Mouse (Mus musculus) liver, embryonic 14.5 days (tissue): Measurements from ENCODE around the gene Tmem56. TPM values are rescaled to one million over a fixed set of nuclear protein-coding genes. Genes with fewer than 3 reads are reported as not detected.

ENCODE experiments used
- ATAC-seq: fragments of 200-750 bp; cut with Nextera tagmentation; 2 replicates; pipeline ENCODE4 v1.8.0; 2017; ENCODE audit warnings: moderate number of reproducible peaks, mild to moderate bottlenecking, moderate library complexity; ENCODE audit not compliant: insufficient read depth
- DNase-seq, 3 experiments: peaks; one replicate each; pipeline ENCODE4 v3.0.0-alpha.2; 2012 to 2013; ENCODE audit warnings: low read depth in 3 of 3, low spot score in 3 of 3
- H3K27ac ChIP-seq: fragments of 300-500 bp; sonication (generic); 2 replicates; pipeline ENCODE4 v1.5.1; 2014; ENCODE audit warnings: moderate library complexity, mild to moderate bottlenecking, control low read depth, inconsistent platforms
- H3K27me3 ChIP-seq: fragments of 300-500 bp; sonication (generic); 2 replicates; pipeline ENCODE4 v1.6.1; 2014; ENCODE audit warnings: mild to moderate bottlenecking, low read length, moderate library complexity; ENCODE audit not compliant: control insufficient read depth, insufficient read depth
- H3K36me3 ChIP-seq: fragments of 300-500 bp; sonication (generic); replicated peaks from 2 replicates; pipeline ENCODE4 v1.6.1; 2014; ENCODE audit warnings: low read depth; ENCODE audit not compliant: control insufficient read depth, insufficient read depth
- H3K4me1 ChIP-seq, 2 experiments: fragments of 200-500 bp in 1 of 2; fragments of 300-500 bp in 1 of 2; sonication (generic) in 1 of 2; replicated peaks; 2 replicates each; pipeline ENCODE4 v1.6.1; 2012 to 2014; ENCODE audit warnings: antibody characterized with exemption in 1 of 2, inconsistent platforms in 1 of 2, low read length in 1 of 2; ENCODE audit not compliant: control insufficient read depth in 2 of 2, insufficient read depth in 2 of 2
- H3K4me2 ChIP-seq: fragments of 300-500 bp; sonication (generic); 2 replicates; pipeline ENCODE4 v1.6.1; 2014; ENCODE audit warnings: low read depth, mild to moderate bottlenecking, control low read depth, moderate library complexity
- H3K4me3 ChIP-seq, 2 experiments: fragments of 200-500 bp in 1 of 2; fragments of 300-500 bp in 1 of 2; sonication (generic) in 1 of 2; 2 replicates each; pipeline ENCODE4 v1.5.1; 2012 to 2014; ENCODE audit warnings: low read depth in 2 of 2, low read length in 2 of 2, mild to moderate bottlenecking in 2 of 2, control low read depth in 1 of 2, inconsistent platforms in 1 of 2, moderate library complexity in 1 of 2; ENCODE audit not compliant: insufficient read depth in 1 of 2
- H3K9ac ChIP-seq: fragments of 300-500 bp; sonication (generic); replicated peaks from 2 replicates; pipeline ENCODE4 v1.6.1; 2014; ENCODE audit warnings: mild to moderate bottlenecking, control low read depth, moderate library complexity
- H3K9me3 ChIP-seq: fragments of 300-500 bp; sonication (generic); 2 replicates; pipeline ENCODE4 v1.6.1; 2016; ENCODE audit warnings: low read length, mixed read lengths; ENCODE audit not compliant: control insufficient read depth
- CTCF ChIP-seq: IDR thresholded peaks from 2 replicates; pipeline ENCODE4 v1.5.1; 2016; ENCODE audit warnings: antibody characterized with exemption, low read depth, control low read depth
- EP300 ChIP-seq: IDR thresholded peaks from 2 replicates; pipeline ENCODE4 v1.6.1; 2016; ENCODE audit warnings: antibody characterized with exemption, low read depth
- WGBS: fragments of 180-500 bp; shearing (Covaris S2); extraction: QIAGEN DNeasy Blood & Tissue Kit; methylation state at CpG from one replicate; pipeline ENCODE4 v1.1.7; 2014; ENCODE audit not compliant: insufficient replicate concordance; 5-methylcytosine and 5-hydroxymethylcytosine counted together
- polyA plus RNA-seq, 2 experiments: library from polyadenylated mRNA; depleted of rRNA in 1 of 2; stranded (reverse) in 1 of 2; unstranded in 1 of 2; fragments of >200 nt; fragmentation: Nextera tagmentation in 1 of 2; extraction: Ambion mirVana in 1 of 2; gene quantifications; 2 replicates each; pipeline versions ENCODE4 v1.2.1 to v1.2.3; 2012 to 2014

Tmem56 gene
- polyA plus RNA-seq, 2 experiments: 13.5 to 25.3 TPM

GRCm38 (mm10) chr3:121240362-121241040 lies 42.4 kb downstream of the Tmem56 start:
- peaks cover 6 to 12% of the 10 kb centered on the region in 2 experiments; a peak in 3 of 4 replicates for H3K4me1 ChIP-seq
- no peaks in the 10 kb centered on the region for H3K9me3 ChIP-seq
- H3K9ac ChIP-seq: no peak overlapping the region
- DNase-seq (no peak), ATAC-seq (no peak)
- no peaks in the 10 kb centered on the region for H3K27me3 ChIP-seq
- WGBS: 70% methylated on average over 8 of the region's 8 CpGs
- H3K4me2 ChIP-seq: no peak overlapping the region
- no peak for TF ChIP-seq EP300
- TF ChIP-seq CTCF: no peak
- no peak overlapping the region for H3K4me3 ChIP-seq
- H3K36me3 ChIP-seq: peaks cover 4% of the 10 kb centered on the region
- no peak overlapping the region for H3K27ac ChIP-seq

- no peak for DNase-seq
- peaks cover 6% of the 10 kb centered on the region; the same call in 1 of the 2 replicates for H3K36me3 ChIP-seq
- no peak overlapping the region for H3K9ac ChIP-seq
- no peak overlapping the region for H3K27ac ChIP-seq
- TF ChIP-seq EP300 (no peak), CTCF (no peak)
- H3K27me3 ChIP-seq: no peaks in the 10 kb centered on the region
- no peak overlapping the region for H3K4me3 ChIP-seq
- H3K4me2 ChIP-seq: no peak overlapping the region
- 89% methylated on average over 8 of the region's 8 CpGs for WGBS
- no peak for ATAC-seq
- H3K9me3 ChIP-seq: no peaks in the 10 kb centered on the region
- H3K4me1 ChIP-seq: peaks cover 6 to 11% of the 10 kb centered on the region in 2 experiments; a peak in 3 of 4 replicates
Measured at GRCm38 (mm10) chr3:121239096-121239495, 43.8 kb downstream of the Tmem56 start.

GRCm38 (mm10) chr3:121224763-121225162 lies 58.1 kb downstream of the Tmem56 start:
- TF ChIP-seq EP300 (no peak), CTCF (no peak)
- H3K27me3 ChIP-seq: no peaks in the 10 kb centered on the region
- no peak overlapping the region for H3K9ac ChIP-seq
- no peak overlapping the region for H3K27ac ChIP-seq
- ATAC-seq (no peak), DNase-seq (no peak)
- no peak overlapping the region for H3K4me2 ChIP-seq
- peaks cover 9 to 22% of the 10 kb centered on the region in 2 experiments for H3K4me1 ChIP-seq
- no peak overlapping the region for H3K4me3 ChIP-seq
- peaks cover 53% of the 10 kb centered on the region for H3K36me3 ChIP-seq
- no peaks in the 10 kb centered on the region for H3K9me3 ChIP-seq
- WGBS: 81% methylated on average over 8 of the region's 8 CpGs

GRCm38 (mm10) chr3:121224185-121224584 lies 58.7 kb downstream of the Tmem56 start:
- H3K36me3 ChIP-seq: peaks cover 52% of the 10 kb centered on the region

GRCm38 (mm10) chr3:121221987-121222386 lies 60.9 kb downstream of the Tmem56 start:
- 39% methylated on average over 7 of the region's 7 CpGs for WGBS
- peaks cover 53% of the 10 kb centered on the region for H3K36me3 ChIP-seq
- no peak overlapping the region for H3K4me3 ChIP-seq
- H3K27me3 ChIP-seq: no peaks in the 10 kb centered on the region
- peak in 2 of 3 experiments; percentile 34 to 37 for DNase-seq
- peak overlapping the region; percentile 20; the same call in 1 of the 2 replicates for H3K27ac ChIP-seq
- no peak overlapping the region for H3K4me2 ChIP-seq
- ATAC-seq: peak; percentile 65; the same call in 1 of the 2 replicates
- no peak overlapping the region for H3K9ac ChIP-seq
- H3K4me1 ChIP-seq: peaks cover 9 to 22% of the 10 kb centered on the region in 2 experiments
- TF ChIP-seq CTCF (no peak), EP300 (no peak)
- no peaks in the 10 kb centered on the region for H3K9me3 ChIP-seq

More at GRCm38 (mm10) chr3:121224185-121224584, 58.7 kb downstream of the Tmem56 start:
- Histone ChIP-seq H3K27me3 (no peaks in the 10 kb centered on the region), H3K9ac (no peak overlapping the region), H3K4me1 (peaks cover 9 to 22% of the 10 kb centered on the region in 2 experiments), H3K4me3 (no peak overlapping the region), H3K9me3 (no peaks in the 10 kb centered on the region), H3K27ac (no peak overlapping the region), H3K4me2 (no peak overlapping the region)
- no peak for DNase-seq
- ATAC-seq: no peak
- 88% methylated on average over 6 of the region's 6 CpGs for WGBS
- TF ChIP-seq EP300 (no peak), CTCF (no peak)
